Mouse (Mus musculus) 416B (cell line): Measurements from ENCODE around the gene Gpalpp1.

Experiments used
- DNase-seq: peaks from one replicate; pipeline ENCODE4 v3.0.0; 2011; ENCODE audit warnings: low read depth

The Gpalpp1 gene

GRCm38 (mm10) chr14:76099543-76099942 lies 11.0 kb downstream of the Gpalpp1 start:
- peak; percentile 48 for DNase-seq

- no peak for DNase-seq
Observed at GRCm38 (mm10) chr14:76097815-76098214, 12.7 kb downstream of the Gpalpp1 start.

DNA sequence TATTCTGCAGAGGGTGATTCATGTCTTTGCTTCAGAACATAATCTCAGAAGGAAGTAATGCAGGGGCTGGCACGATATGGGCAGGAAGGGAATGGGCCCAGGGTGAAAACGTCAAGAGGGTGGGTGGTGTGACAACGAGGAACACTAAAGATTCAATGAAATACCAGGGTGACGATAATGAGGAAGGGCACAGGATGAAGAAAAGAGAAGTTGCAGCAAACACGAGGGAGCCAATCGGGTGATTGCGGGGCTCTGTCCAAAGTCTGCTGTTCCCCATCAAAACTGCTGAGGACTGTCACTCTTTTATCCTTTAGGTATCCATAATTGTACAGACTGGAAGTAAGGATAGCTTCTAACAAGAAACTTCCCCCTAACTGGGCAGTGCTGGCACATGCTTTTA lies 13.3 kb downstream of the Gpalpp1 start:
- no peak for DNase-seq

DNA sequence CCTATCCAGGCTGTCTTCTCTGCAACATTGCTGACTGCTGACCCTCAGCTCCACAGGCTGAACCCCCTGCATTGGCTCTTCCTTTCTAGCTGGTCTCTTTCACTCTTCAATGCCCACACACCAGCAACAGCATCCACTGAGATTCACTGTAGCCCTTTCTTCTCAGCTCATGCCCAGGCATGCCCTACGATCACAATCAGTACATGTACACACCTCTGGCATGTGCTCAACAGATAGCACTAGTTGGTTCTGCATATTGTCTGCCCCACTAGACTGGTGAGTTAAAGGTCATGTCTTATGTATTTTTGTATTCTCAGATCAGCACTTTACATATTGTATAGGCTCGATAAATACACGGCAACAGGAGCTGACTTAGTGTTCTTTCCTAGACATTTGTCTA lies 26.4 kb downstream of the Gpalpp1 start:
- peak; percentile 46 for DNase-seq

GRCm38 (mm10) chr14:76082086-76082636 lies 28.4 kb downstream of the Gpalpp1 start:
- DNase-seq: peak; percentile 30

- no peak for DNase-seq
Observed at GRCm38 (mm10) chr14:76081451-76081850, 29.1 kb downstream of the Gpalpp1 start.

DNA sequence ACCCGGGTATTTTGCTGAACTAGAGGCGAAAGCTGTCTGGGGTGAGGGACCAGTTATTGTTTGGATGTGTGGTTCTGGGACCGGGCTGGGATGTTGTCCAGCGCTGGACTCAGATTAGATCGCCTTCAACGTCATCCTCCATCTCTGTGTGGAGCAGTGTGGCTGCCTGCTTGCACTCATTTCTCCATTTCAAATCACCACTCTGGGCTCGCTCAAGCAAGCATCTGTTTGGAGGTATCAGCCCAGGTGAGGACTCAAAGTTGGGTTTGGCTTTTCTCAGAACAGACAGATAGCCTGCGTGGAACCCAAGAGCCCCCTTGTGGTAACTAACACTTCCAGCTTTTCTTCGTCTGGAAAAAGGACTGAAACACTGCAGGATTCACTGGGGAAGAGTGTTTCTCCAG lies 33.5 kb downstream of the Gpalpp1 start:
- DNase-seq: peak; percentile 59

DNA sequence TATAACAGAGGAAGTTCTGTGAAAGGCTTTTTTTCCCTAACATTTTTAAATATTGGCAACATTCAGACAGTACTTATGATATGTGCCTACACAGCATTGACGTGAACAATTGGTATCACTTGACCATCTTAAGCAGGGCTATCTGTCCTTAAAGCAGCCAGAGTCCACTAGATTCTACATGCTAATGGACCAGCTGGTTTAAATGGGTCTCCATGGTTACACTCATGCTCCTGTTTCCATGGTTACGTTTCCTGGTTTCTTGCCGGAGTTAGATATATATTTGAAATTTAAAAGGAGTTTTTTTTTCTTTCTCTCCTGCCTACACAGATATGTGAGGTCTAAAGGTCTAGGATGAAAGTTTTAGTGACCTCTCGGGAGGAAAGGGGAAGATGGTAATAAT lies 34.0 kb downstream of the Gpalpp1 start:
- no peak for DNase-seq

DNA sequence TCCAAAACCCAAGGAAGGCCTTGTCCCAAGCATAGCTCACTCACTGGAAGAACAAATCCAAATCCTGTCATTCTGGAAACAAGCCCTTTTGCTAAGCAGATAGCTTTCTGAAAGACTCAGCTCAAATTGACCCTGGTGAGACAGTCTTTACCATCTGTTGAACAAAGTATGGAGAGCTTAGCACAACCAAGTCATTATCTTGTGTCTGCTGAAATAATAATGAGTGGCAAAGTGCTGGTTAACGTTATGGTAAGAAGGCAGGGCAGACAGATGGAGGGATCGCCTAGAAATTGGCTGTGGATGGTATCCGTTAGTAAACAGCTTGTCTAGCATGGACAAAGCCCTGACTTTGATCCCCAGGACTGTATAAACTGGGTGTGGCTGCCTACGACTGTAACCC lies 34.8 kb downstream of the Gpalpp1 start:
- DNase-seq: no peak

DNA sequence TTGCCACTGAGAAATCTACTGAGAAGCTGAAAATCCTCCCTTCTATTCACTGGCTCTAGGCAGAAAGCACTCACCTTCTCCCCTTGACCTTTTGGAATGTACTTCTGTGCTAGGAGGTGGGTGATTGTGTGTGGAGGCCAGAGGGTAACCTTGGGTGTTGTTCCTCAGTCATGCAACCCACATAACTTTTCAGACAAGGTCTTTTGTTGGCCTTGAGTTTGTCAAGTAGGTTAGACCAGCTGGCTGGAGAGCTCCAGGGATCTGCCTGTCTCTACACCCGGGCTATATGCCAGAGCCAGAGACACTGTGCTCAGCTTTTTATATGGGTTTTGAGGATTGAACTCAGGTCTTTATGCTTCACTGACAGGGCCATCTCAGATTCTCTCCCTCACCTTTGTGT lies 36.4 kb downstream of the Gpalpp1 start:
- no peak for DNase-seq

GRCm38 (mm10) chr14:76072626-76073025 lies 37.9 kb downstream of the Gpalpp1 start:
- DNase-seq: no peak

DNA sequence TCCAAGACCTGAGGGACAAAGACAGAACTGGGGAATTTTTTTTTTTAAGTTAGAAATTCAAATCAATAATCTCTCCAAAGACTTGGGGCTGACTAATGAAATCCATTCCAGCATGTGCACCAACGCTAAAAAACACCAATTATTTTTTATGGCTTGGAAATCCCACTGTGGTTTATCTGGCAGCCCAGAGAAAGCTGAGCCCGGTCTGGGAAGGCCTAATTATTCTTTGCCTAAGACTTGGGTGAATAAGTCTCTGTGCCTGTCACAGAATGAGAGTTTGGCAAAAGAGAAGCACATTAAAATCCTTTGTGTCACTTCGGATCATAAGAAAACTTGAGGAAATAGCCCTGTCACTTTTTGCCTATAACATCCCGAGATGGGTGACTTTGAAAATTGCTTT lies 41.3 kb downstream of the Gpalpp1 start:
- DNase-seq: no peak

DNA sequence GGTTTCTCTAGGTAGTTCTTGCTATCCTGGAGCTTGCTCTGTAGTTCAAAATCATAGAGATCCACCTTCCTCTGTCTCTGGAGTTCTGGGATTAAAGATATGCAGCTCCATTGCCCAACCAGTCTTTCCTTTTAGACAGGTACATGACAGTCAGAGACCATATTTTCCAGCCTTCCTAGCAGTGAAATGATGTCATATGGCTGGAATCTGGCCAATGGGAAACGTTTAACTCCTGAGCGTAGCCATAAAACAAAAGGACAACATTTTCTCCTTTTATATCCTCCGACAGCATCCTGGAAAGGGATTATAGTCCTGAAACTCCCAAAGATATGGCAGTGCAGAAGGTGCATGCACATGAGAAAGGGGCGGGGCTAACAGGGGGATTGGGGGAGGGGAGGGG lies 42.3 kb downstream of the Gpalpp1 start:
- no peak for DNase-seq

- no peak for DNase-seq
Observed at GRCm38 (mm10) chr14:76067237-76067636, 43.3 kb downstream of the Gpalpp1 start.

GRCm38 (mm10) chr14:76059441-76059840 lies 51.1 kb downstream of the Gpalpp1 start:
- no peak for DNase-seq

DNA sequence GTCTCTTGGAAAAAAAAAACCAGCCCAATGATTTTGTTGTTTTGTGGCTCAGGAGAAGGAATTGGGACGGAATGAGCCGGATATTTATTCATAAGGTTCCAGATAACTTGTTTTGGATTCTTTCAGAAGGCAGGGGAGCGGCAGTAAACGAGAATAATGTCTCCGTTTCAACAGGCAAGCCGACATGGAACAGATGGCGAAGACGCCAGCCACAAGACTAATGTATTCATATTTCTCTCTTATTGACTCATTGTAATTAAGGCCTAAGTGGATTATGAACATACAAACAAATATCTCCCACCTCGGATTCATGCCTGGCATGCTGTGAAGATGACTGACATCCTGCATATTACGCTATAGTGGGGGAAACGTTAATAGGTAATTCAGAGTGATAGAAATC lies 56.8 kb downstream of the Gpalpp1 start:
- no peak for DNase-seq

DNA sequence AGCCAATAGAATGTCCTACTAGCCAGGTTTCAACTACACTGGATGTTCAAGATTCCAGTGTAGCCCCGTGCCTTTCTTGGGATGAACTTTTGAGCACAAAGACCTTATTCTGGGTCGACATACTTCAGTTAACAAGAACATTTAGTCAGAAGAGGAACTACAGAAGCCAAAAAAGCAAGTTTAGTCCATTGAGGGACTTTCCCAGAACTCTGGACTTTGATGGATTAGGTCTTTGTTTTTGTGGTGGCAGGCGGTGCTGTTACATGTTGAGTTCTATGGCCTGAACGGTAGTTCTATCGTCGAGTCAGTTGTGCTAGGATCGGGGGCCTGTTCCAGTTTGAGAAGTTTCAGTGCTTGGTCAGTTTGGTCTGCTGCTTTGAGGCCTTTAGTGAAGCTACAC lies 58.6 kb downstream of the Gpalpp1 start:
- no peak for DNase-seq

- DNase-seq: no peak
Observed at GRCm38 (mm10) chr14:76045767-76046166, 64.8 kb downstream of the Gpalpp1 start.

GRCm38 (mm10) chr14:76044164-76044557 lies 66.4 kb downstream of the Gpalpp1 start:
- DNase-seq: no peak

GRCm38 (mm10) chr14:76043251-76044163 lies 67.1 kb downstream of the Gpalpp1 start:
- no peak for DNase-seq
